Mouse (Mus musculus) right cerebral cortex, postnatal 36 days (tissue): ENCODE results near the gene Cacnb1.

Experiments
- DNase-seq, 2 experiments: peaks; one replicate each; pipeline ENCODE4 v3.0.0; 2022; ENCODE audit warnings: low spot score in 2 of 2, mixed read lengths in 1 of 2

The Cacnb1 gene

DNA sequence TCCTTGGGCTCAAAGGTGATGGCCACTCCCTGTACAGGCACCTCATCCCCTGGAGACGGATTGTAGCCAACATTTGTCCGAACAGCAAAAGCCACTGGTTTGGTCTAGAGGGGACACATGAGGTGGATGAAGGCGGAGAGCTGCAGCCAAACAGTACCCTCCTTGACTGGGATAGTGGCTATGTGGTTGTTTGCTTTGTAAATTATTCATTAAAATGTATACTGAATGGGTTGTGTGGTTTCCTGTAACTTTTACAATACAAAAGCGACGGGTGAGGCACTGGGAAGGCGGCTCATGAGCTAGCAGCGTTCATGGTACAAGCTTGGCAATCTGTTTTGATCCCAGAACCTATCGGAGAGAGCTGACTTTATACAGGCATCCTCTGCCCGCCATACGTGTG is 10.0 kb downstream of the Cacnb1 start:
- DNase-seq, result no peak

DNA sequence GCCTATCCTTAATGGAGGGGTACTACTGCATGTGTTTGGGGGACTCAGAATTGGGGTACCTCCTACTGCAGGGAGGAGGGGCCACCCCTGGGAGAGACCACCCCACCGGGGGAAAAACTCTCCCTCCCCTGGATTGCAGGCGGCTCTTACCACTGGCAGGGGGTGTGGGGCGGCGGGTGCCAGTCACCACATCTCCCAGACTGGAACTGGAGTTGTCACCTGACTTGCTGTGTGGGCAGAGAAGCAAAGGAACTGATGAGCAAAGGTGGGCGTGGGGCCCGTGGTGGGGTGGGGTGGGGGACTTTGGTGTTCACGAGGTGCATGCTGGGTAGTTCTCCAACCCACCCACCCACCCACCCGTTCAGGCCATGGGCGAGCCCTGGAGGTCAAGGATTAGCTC is 11.1 kb downstream of the Cacnb1 start:
- DNase-seq, result no peak

DNA sequence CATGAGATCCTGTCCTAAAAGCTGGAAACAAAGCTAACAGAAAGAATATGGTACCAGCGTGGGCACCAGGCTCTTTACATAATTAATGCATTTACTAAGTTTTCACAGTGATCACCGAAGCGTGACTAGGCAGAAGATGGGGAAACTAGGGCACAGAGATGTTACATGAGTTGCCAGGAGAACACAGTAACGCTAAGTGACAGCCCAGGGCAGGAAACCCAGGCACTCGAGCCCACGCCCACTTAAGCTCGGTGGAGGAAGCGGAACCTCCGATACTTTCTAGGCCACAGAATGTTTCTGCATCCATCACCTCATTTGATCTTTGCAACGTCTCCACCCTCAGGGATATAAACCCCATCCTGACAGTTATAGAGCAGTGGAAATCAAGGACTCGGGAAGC is 14.7 kb downstream of the Cacnb1 start:
- no peak for DNase-seq

DNA sequence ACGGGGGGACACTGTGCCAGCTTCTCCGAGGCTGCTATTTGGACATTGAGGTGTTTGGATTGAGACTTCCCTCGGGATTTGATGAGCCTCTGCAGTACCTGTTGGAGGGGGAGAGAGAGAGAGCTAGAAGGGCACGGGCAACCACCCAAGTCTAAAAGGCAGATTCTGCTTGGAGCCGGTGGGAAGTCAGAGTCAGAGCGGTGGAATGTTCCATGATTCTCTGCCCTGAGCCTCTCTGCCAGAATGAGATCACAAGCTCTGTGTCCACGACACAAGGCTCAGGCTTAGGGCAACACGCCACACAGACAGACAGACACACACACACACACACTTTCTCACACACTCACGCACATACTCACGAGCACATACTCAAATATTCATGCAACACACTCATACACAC is 17.1 kb downstream of the Cacnb1 start:
- no peak for DNase-seq

DNA sequence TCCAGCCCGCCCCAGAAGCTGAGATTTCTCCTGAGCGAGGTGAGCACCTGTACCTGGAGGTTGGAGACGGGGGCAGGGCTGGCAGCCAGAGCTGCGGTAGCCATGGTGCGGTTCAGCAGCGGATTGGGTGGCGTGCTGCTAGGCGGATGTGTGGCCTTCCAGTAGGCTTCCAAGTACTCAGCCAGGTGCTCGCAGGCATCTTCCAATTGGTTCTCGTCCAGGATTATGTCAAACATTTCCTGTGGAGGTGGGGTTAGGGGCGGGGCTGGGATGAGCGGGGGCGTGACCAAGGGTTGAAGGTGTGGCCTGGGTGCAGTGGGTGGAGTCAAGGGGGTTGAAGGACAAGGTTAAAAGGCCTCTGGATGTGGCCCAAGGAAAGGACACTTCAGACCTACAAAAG is 17.8 kb downstream of the Cacnb1 start:
- DNase-seq, result no peak

DNA sequence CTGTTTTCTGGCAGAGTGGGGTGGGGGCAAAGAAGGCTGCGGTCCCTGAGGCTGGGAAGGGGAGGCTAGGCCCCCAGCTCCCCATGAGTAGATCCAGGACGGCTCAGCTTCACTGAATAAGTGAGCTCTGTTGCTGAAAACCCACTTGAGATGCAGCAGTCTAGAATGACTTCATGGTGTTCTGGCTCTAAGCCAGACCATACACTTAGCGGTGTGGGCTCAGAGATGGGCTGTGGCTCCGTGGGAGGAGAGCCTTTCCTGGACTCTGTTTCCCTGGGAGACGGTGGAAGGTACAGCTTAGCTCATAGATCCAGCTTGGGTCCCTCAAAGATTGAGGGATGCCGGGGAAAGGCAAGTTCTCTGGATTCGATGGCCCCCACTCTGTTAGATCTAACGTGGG is 18.7 kb downstream of the Cacnb1 start:
- no peak for DNase-seq

DNA sequence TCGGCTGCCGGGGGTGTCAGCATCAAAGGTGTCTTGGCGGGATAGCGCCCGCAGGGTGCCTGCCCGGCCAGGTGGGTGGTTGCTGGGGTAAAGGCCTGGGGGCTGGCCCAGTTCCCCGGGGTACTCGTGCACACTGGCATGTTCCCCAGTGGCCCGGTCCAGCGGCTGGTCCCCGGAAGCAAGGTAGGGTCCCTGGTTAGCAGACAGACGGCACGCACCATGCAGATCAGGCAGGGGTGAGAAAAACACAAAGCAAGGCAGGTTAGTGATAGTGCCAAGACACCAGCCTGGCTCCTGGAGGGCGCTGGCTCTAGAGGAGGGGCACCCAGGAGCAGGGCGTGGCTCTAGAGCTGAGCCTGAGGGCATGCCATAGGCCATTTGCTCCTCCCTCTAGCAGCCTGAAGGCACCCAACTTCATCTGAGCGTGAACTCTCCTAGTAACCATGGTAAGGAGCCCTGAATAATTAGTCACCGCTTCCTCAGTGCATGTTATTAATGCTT is 19.6 kb downstream of the Cacnb1 start:
- no peak for DNase-seq

DNA sequence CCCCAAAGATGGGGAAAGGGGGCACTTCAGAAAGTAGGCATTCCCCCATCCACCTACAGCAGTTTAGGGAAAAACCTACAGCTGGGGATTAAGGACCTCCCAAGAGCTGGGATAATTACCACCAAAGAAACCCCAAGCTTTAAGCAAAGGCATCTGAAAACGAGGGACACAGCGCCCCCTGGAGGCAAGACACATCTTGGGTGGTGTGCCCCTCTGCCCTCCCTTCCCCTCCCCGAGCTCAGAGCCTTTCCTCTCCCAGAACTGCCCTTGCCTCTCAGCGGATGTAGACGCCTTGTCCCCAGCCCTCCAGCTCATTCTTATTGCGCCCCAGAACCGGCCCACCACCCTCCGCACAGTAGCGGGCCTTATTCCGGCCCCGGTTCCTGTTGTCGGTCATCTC is 20.2 kb downstream of the Cacnb1 start:
- DNase-seq, result no peak

DNA sequence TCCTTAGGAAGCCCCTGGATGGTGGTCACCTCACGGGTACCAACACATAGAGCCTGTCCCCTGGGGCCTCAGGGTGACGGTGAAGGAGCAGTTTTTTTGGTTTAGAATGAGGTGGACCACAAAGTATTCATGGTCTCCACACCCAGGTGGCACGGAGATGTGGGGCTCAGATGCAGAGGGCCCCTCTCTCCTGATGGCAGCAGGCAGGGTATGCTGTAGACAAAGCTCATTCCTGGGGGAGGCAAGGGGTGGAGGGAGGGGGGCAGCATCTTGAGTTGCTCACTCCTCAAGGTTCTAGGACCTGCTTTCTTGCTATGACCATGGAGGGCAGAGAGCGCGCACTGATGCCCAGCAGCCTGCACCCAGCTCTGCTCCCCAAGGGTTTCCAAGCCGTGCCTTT is 20.8 kb downstream of the Cacnb1 start:
- DNase-seq, result no peak

DNA sequence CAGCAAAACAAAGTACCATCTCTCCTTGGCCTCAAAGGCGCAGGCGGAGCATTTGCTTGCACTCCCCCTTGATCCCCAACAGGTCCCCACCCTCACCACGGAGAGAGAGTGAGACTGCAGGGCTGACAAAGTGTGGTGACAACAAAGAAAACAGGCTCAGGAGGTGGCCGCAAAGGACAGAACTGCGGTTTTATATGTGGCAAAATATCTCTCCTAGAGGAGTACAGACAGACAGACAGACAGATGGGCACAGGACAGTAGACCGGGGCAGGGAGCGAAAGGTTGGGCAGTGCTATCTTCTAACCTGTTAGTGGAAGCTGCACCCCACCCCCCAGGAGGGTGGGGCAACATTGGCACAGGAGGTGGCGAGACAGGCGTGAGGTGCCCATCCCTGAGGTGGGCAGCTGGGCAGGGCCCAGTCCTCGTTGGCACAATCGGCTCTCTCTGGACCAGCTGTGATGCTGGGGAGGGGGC is 21.4 kb downstream of the Cacnb1 start:
- no peak for DNase-seq

DNA sequence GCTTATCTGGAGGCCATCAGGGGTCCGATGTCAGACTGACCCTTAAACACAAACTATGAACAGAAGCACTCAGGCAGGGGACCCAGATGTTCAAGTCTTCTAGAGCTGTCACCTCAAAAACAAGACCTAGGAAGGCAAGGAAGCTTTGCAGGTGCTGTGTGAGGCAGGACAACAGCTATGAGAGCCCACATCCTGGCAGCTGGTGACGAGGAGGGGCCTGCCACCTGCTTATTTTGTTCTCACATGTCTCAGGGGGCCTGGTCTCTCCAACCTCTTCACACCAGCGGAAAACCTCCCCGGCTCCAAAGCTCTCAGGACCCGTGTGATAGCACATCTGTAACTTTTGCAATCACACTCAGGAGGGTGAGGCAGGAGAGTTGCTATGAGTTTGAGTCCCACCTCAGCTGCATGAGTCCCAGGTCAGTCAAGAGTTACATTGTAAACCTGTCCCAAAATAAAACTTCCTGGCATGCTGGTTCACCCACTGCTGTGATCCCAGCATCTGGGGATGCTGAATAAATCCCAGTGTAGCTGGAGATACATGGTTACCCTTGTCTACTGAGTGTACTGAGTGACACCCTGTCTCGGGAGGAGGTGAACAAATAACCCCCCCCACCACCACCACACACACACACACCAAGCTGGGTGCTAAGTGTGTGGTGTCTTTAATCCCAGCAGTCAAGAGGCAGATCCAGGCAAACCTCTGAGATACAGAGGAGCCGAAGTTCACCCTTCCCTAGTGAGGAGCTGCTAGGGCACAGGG is 22.3 kb downstream of the Cacnb1 start:
- DNase-seq, result no peak

DNA sequence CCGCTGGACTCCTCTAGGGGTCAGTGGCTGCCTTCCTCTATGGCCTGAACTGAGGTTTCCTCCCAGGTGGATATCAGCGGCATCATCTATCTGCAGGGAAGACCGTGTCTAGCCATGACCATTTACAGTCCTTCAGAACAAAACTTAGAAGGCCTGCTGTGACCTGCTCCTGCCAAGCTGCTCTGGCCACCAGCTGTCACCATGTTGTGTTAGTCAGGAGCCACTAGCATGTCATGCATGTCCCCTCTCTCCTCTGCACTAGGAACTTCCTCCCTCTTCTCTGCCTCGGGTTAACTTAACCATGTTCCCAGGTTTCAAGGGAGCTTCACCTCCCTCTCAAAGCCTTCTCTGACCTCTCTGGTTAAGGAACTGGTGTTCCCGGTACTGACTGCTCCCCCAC is 23.1 kb downstream of the Cacnb1 start:
- no peak for DNase-seq

DNA sequence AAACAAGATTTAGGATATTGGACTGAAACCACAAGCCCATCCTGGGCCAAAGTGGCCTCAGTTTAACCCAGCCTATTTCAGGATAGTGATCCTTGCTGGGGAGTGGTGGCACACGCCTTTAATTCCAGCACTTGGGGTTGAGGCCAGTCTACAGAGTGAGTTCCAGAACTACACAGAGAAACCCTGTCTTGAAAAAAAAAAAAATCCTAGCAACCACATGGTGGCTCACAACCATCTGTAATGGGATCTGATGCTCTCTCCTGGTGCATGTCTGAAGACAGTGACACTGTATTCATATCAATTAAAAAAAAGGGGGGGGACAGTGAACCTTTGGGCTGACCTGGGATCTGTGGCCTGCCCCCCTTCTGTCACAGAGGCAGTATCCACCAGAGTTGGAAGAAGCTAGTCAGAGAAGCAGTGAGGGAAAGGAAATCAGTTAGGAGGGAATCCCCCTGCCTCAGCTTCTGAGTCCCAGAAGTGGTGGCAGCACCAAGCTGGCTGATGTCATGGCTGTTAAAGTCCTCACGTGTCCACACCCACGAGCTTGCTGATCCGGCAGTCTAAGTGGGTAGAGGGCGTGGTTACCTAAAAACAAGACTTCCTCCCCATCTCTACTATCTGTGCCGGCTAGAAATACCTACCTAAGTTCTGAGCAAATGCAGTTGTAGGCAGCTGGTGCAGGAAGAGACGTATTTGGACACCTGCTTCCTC is 23.8 kb downstream of the Cacnb1 start:
- no peak for DNase-seq

DNA sequence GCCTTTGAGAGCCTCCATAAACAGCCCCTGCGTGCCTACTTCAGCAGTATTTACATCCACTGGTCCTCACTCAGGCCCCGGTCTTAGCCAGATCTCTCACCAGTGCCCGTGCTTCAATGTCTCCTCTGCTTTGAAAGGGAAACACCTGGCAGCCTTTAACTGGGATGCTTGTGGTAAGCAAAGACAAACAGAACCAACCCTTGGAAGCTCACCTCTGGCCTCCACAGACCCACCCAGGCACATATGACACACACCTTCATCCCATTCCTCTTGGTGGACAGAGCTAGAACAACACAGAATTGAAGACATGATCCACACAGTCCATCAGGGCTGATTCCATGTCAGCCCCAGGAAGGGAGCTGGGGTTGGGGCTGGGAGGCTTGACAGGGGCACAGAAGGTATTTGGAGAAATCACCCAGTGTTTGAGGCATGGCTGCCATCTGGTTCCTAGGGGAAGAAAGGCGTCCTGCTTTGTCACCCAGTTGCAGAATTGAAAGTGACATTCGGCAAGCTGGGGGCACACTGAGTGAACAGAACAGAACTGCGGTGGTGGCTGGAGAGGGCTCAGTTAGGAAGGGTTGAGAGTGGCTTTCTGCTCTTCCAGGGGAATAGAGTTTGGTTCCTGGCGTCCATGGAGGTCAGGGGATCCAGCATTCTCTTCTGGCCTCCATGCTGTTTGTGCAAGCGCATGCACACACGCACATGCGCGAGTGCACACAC is 24.6 kb downstream of the Cacnb1 start:
- DNase-seq, result no peak

DNA sequence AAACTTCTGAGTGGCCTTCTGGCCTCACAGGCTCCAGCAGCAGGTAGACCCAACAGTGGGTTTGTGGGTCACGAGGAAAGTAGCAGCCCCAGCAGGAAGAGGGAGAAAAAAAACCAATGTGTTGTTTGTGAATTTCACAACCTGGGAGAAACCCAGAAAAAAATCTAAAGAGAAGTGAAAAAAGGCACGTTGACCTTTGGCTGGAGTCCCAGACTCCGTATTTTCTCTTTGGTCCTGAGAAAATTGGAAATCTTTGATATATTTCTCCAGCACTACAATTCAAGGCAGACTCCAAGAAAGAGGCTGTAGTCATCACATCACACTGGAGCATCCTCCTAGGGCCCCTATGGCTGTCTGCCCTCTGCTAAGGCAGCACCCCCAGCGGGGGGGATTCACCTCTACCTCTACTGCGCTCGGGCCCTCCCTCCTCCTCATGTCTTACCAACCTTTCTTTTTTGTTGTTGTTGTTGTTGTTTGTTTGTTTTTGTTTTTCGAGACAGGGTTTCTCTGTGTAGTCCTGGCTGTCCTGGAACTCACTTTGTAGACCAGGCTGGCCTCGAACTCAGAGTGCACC is 25.4 kb downstream of the Cacnb1 start:
- no peak for DNase-seq

DNA sequence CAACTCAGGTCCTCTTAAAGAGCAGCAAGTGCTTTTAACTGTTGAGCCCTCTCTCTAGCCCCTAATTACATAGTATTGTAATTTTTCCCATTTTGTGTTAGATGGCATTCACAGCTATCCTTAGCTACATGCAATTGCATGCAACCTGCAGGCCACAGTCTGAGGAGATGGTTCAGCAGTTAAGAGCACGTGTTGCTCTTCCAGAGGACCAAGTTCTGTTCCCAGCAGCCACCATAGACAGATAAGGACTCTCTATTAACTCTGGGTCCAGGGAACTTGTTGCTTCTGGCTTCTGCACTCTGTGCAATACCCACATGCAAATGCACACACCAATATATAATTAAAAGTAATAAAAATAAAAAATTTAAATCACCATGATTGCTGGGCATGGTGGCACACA is 26.1 kb downstream of the Cacnb1 start:
- DNase-seq, result no peak

DNA sequence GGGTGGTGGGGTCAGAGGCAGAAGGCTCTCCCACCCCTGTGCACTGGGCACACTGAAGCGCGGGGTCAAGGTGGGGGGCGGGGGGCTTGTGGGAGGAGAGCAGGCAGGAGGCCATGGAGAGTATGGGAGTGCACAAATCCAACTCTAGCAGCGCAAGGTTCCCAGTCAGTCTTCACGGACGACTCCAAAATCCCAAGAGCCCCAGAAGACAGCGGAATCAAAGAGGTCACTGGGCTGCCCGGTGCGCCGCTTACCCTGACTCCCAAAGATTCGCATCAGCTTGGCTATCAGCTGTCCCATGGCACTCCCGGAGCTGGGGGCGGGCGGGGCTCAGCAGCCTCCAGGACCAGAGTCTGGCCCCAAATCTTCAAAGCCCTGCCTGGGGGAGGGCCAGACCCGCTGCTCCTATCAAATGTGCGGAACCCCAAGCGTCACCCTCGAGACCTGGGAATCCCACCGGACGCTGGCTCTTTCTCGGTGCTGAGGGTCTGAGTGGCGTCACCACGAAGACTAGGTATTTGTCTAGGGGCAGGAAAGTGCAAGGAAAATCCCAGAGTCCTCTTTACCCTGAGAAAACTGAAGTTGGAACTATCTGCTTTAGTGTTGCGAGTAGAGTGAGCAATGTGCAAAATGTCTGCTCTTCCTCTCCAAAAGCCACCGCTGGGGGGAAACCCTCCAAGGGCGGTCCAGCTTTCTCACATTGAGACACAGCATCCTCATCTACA is 27.1 kb downstream of the Cacnb1 start, which contains the start of gene Arl5c:
Gene Arl5c, minus strand, starts transcription at position 618 of the 725 bp plus-strand sequence.
- no peak for DNase-seq

DNA sequence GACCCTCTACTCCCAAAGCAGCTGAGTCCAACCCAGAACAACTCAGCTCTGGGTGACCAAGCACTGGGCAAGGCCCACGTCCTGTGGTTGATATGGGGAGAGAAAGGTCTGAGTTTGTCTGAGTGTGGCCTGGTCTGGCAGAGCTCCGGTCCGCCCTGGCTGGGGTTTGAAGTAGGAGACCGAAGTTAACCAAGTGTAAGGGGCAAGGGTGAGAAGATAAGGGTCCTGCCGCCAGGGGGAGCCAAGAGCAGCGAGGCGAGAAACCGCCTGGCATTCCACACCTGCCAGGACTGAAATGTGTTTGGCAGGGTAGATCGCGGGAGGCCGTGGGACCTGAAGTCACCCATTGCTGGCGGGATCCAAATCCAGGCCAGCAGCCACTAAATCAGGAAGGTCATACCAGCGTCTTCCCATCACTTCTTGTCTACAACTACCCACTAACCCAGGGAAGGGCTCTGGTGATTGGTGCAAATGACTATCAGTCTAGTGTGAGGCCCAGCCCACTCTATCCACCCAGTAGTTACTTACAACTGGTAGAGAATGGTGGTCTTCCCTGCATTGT is 28.2 kb downstream of the Cacnb1 start:
- no peak for DNase-seq

DNA sequence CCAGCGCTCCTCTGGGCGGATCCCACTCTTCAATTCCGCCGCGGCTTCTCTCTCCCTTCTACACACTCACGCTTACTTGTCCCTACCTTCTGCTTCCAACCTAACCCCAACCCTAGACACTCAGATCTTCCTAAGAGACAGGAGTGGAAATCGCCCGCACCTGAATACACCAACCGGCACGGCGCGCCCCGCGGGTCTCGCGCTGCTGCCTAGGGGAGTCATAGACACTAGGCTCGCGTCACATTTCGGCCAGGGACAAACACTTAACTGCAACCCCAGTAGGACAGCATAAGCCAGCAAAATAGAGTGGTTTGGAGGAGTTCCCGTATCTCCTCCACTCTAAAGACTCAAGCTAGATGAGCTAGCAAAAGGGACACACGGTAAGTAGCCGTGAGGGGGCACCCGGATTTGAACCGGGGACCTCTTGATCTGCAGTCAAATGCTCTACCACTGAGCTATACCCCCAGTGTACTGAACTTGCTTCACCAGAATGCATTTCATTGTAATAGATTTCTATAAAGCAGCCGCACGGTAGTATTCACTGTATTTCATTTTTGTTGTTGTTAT is 34.2 kb downstream of the Cacnb1 start:
- peak; percentile 84 to 87 for DNase-seq
